7 mouse cellular contexts compared by ENCODE assay signal in the genomic region with DNA sequence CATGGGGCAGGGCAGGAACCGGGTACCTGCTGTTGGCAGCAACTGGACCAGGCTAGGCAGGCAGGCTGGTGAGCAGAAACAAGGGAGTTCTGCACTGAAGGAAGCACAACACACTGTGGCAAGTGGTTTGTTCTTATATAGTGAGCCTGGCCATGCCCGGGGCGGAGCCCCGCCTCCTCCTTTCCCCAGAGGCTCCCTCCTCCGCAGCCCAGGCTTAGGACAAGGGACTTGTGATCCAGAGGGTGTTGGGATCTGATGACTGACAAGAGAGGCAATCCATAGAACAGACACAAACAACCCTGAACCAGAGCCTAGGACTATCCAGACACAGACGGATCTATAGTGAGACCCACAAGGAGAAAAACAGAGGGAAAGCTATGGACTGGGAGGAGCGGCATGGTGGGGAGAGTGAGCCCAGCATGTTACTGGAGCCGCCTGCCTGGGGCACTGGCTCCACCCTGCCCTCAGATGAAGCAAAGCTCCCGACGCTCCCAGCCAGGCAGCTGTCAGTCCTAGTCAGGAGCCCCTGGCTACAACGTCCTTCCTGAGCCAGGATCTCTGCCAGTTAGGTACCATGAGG. TPM values are rescaled to one million over a fixed set of nuclear protein-coding genes. Genes with fewer than 3 reads are reported as not detected.
A peak's percentile ranks its signal among the peaks of the same experiment; 100 is the strongest.
DNase-seq lines count a peak whose midpoint lies in the region; ATAC-seq and TF ChIP-seq lines count a peak whose summit lies in the region.

A gene (minus strand): TSS at position 112 of the 580 bp plus-strand sequence.

- H3K27me3 ChIP-seq in spleen, adult 2 months (ENCODE audit: control insufficient read depth, insufficient read depth, low read length), result no peaks in the 10 kb centered on the region
- no peaks in the 10 kb centered on the region for H3K27me3 ChIP-seq in forebrain, embryonic 11.5 days (ENCODE audit: control insufficient read depth, insufficient read depth, low read length)
- H3K27me3 ChIP-seq in liver, postnatal 0 days (ENCODE audit: insufficient read depth, low read length), result no peaks in the 10 kb centered on the region
- H3K27me3 ChIP-seq in stomach, embryonic 14.5 days (ENCODE audit: control insufficient read depth, insufficient read depth, low read length), result no peaks in the 10 kb centered on the region

- TF ChIP-seq CTCF in spleen, adult 2 months (IDR thresholded peaks at IDR 0.05; ENCODE audit: extremely low read depth, insufficient read depth, insufficient read length, insufficient replicate concordance), result no peak
- TF ChIP-seq CTCF in liver, postnatal 0 days (IDR thresholded peaks at IDR 0.05; ENCODE audit: low read depth), result no peak

- no peak for TF ChIP-seq POLR2A in spleen, adult 2 months (IDR thresholded peaks at IDR 0.05; ENCODE audit: low read depth, low read length)

- H3K4me3 ChIP-seq in spleen, adult 2 months (ENCODE audit: extremely low read depth, insufficient read depth, insufficient read length), result no peak within 1 kb of the TSS
- no peak within 1 kb of the TSS for H3K4me3 ChIP-seq in forebrain, embryonic 11.5 days (ENCODE audit: low read depth, low read length)
- H3K4me3 ChIP-seq in liver, postnatal 0 days (ENCODE audit: low read depth, low read length), result no peak within 1 kb of the TSS
- peak within 1 kb of the TSS; percentile 3; the same call in 1 of the 2 replicates for H3K4me3 ChIP-seq in stomach, embryonic 14.5 days (ENCODE audit: low read depth, low read length)

- WGBS in spleen, adult 2 months, result 73% methylated on average over 11 of the region's 11 CpGs
- 4% methylated on average over 11 of the region's 11 CpGs for WGBS in forebrain, embryonic 11.5 days
- WGBS in liver, postnatal 0 days (ENCODE audit: insufficient replicate concordance), result 32% methylated on average over 11 of the region's 11 CpGs
- 2% methylated on average over 11 of the region's 11 CpGs for WGBS in stomach, embryonic 14.5 days

- no peak for DNase-seq in spleen, adult 2 months (ENCODE audit: low read depth in 1 of 2, low spot score in 2 of 2)
- DNase-seq in spleen, adult 12 weeks (ENCODE audit: low spot score), result no peak
- DNase-seq in forebrain, embryonic 11.5 days (ENCODE audit: low spot score), result no peak
- peak; percentile 55 to 70 for DNase-seq in heart, postnatal 14 days
- DNase-seq in liver, postnatal 0 days, result no peak
- DNase-seq in thymus, postnatal 10 days (ENCODE audit: low spot score in 2 of 2), result no peak

- H3K4me2 ChIP-seq in forebrain, embryonic 11.5 days (ENCODE audit: low read depth, low read length, severe bottlenecking), result peak within 1 kb of the TSS; percentile 36
- peak within 1 kb of the TSS; percentile 39 for H3K4me2 ChIP-seq in liver, postnatal 0 days (ENCODE audit: low read depth, low read length)
- peak within 1 kb of the TSS; percentile 42 for H3K4me2 ChIP-seq in stomach, embryonic 14.5 days (replicated peaks; ENCODE audit: low read depth, low read length)

- H3K36me3 ChIP-seq in spleen, adult 2 months (ENCODE audit: control insufficient read depth, insufficient read depth, low read length), result peaks cover 7% of the 10 kb centered on the region
- H3K36me3 ChIP-seq in forebrain, embryonic 11.5 days (ENCODE audit: control insufficient read depth, insufficient read depth, low read length), result no peaks in the 10 kb centered on the region
- 0 out of 2 replicates have a peak, but pooled peaks cover 4% of the 10 kb centered on the region for H3K36me3 ChIP-seq in liver, postnatal 0 days (replicated peaks; ENCODE audit: insufficient read depth, low read length)
- no peaks in the 10 kb centered on the region for H3K36me3 ChIP-seq in stomach, embryonic 14.5 days (ENCODE audit: control insufficient read depth, insufficient read depth, low read length)

- no peak within 1 kb of the TSS for H3K27ac ChIP-seq in spleen, adult 2 months (ENCODE audit: insufficient read depth, low read length)
- H3K27ac ChIP-seq in forebrain, embryonic 11.5 days (ENCODE audit: low read depth, low read length), result no peak within 1 kb of the TSS
- H3K27ac ChIP-seq in liver, postnatal 0 days (ENCODE audit: low read depth), result no peak within 1 kb of the TSS
- no peak within 1 kb of the TSS for H3K27ac ChIP-seq in stomach, embryonic 14.5 days (ENCODE audit: low read length)

- ATAC-seq in forebrain, embryonic 11.5 days (replicated peaks; ENCODE audit: low FRiP score), result 0 out of 2 replicates have a peak, but pooled peaks have one; percentile 39
- peak; percentile 56; the same call in 1 of the 2 replicates for ATAC-seq in liver, postnatal 0 days
- peak; percentile 54; the same call in 1 of the 2 replicates for ATAC-seq in stomach, embryonic 14.5 days (ENCODE audit: insufficient number of reproducible peaks, insufficient read depth, low FRiP score, low read depth)

- H3K4me1 ChIP-seq in spleen, adult 2 months (ENCODE audit: control insufficient read depth, insufficient read depth, insufficient read length), result peaks cover 19% of the 10 kb centered on the region; the same call in 1 of the 2 replicates
- peaks cover 9% of the 10 kb centered on the region; the same call in 1 of the 2 replicates for H3K4me1 ChIP-seq in forebrain, embryonic 11.5 days (replicated peaks; ENCODE audit: control insufficient read depth, insufficient read depth, low read length)
- H3K4me1 ChIP-seq in liver, postnatal 0 days (ENCODE audit: insufficient read depth), result peaks cover 14% of the 10 kb centered on the region
- H3K4me1 ChIP-seq in stomach, embryonic 14.5 days (ENCODE audit: control insufficient read depth, insufficient read depth, low read length), result peaks cover 11% of the 10 kb centered on the region; the same call in 1 of the 2 replicates

- peak within 1 kb of the TSS; percentile 52 for H3K9ac ChIP-seq in forebrain, embryonic 11.5 days (ENCODE audit: low read length)
- no peak within 1 kb of the TSS for H3K9ac ChIP-seq in liver, postnatal 0 days (replicated peaks)
- H3K9ac ChIP-seq in stomach, embryonic 14.5 days (replicated peaks; ENCODE audit: low read depth, low read length), result no peak within 1 kb of the TSS

- no peak for TF ChIP-seq EP300 in liver, postnatal 0 days (IDR thresholded peaks at IDR 0.05; ENCODE audit: low read depth)

- intact Hi-C loops in heart, postnatal 14 days (cut with DNase I), result no loop called here

- no peaks in the 10 kb centered on the region for H3K9me3 ChIP-seq in forebrain, embryonic 11.5 days (ENCODE audit: control insufficient read depth, low read length)
- H3K9me3 ChIP-seq in liver, postnatal 0 days (ENCODE audit: low read length), result no peaks in the 10 kb centered on the region
- H3K9me3 ChIP-seq in stomach, embryonic 14.5 days (ENCODE audit: control insufficient read depth, low read depth, low read length), result no peaks in the 10 kb centered on the region

RNA-seq across cellular contexts. Expression of the gene that starts here (rescaled TPM):
- 52.0 and 64.5 TPM in 2 replicates for polyA plus RNA-seq in spleen, adult 2 months (2012; rRNA removed)
- polyA plus RNA-seq in forebrain, embryonic 11.5 days (2014; fragmentation: Nextera tagmentation; extraction: Ambion mirVana), result 3.1 and 3.2 TPM in 2 replicates
- total RNA-seq in heart, postnatal 14 days (2021), result 10 to 100 TPM; 36.1 to 43.3 TPM
- 0.73 and 0.90 TPM in 2 replicates for polyA plus RNA-seq in liver, postnatal 0 days (2015; fragmentation: Nextera tagmentation; extraction: Ambion mirVana)
- polyA plus RNA-seq in stomach, embryonic 14.5 days (2014; fragmentation: Nextera tagmentation; extraction: Ambion mirVana), result 0.90 and 1.3 TPM in 2 replicates

Comparison
In these comparisons a context has a peak if more than half of its experiments do, and no peak if none do; other contexts are left out.
1. RNA of the gene that starts here (polyA plus RNA-seq): 52.0 to 64.5 TPM in spleen, adult 2 months; 3.1 to 3.2 TPM in forebrain, embryonic 11.5 days, 0.73 to 0.90 TPM in liver, postnatal 0 days and 0.90 to 1.3 TPM in stomach, embryonic 14.5 days; every median in the first group is over 10 times any median in the second.
2. Peak in ATAC-seq and H3K4me2 ChIP-seq in liver, postnatal 0 days; RNA of the gene not detected or under 1 TPM.
3. DNase-seq: peak in heart, postnatal 14 days (2 of 2); none in spleen, adult 2 months (0 of 2), spleen, adult 12 weeks (single experiment), forebrain, embryonic 11.5 days (single experiment), liver, postnatal 0 days (single experiment) and thymus, postnatal 10 days (0 of 2).
4. Peak in every context shown above with its lines, with median percentiles within 50 percentile points of each other: ATAC-seq and H3K4me2 ChIP-seq.